Mouse (Mus musculus) mouse embryonic stem cell (cell line): ENCODE measurements around the gene Mettl6.

ENCODE experiments used
- in situ Hi-C, 2 experiments: fragments of 300-500 bp; cut with MboI; formaldehyde crosslinking; loops; 1 replicate in 1 of 2; 3 replicates in 1 of 2; pipeline ENCODE4 v1.14.3; 2019 to 2020; ENCODE audit warnings: low sequenced_read_pairs in 2 of 2, low pct_unique_long_range_greater_than_20kb in 1 of 2, mixed read lengths in 1 of 2; ENCODE audit not compliant: unreplicated experiment in 1 of 2

Mettl6 gene

GRCm38 (mm10) chr14:31435930-31436693, 58.7 kb downstream of the Mettl6 start, which contains the start of gene Sh3bp5:
TSS of gene Sh3bp5 (minus strand) at chr14:31436078.
- in situ Hi-C loops: no loop called here

- in situ Hi-C loops: no loop called here
Observed at GRCm38 (mm10) chr14:31435018-31435915, 59.6 kb downstream of the Mettl6 start.

GRCm38 (mm10) chr14:31434426-31434825, 60.4 kb downstream of the Mettl6 start:
- in situ Hi-C loops: no loop called here

- in situ Hi-C loops: no loop called here
Observed at GRCm38 (mm10) chr14:31433851-31434360, 60.9 kb downstream of the Mettl6 start.

GRCm38 (mm10) chr14:31433126-31433525, 61.7 kb downstream of the Mettl6 start:
- in situ Hi-C loops: no loop called here

- in situ Hi-C loops: no loop called here
Observed at GRCm38 (mm10) chr14:31432424-31432823, 62.4 kb downstream of the Mettl6 start.

GRCm38 (mm10) chr14:31431789-31432330, 63.0 kb downstream of the Mettl6 start:
- in situ Hi-C loops: no loop called here

- in situ Hi-C loops: no loop called here
Observed at GRCm38 (mm10) chr14:31429004-31429395, 65.8 kb downstream of the Mettl6 start.

- in situ Hi-C loops: no loop called here
Observed at GRCm38 (mm10) chr14:31428211-31429003, 66.4 kb downstream of the Mettl6 start.
